Mouse (Mus musculus) frontal cortex, postnatal 36 days (tissue): ENCODE results near the gene Mapk14.
"Not testable (repeated sequence)": the region's sequence is repeated elsewhere in the genome, so short reads cannot be mapped to it uniquely, and the experiment has no call there.

Experiments
- DNase-seq, 2 experiments: peaks; one replicate each; pipeline ENCODE4 v3.0.0; 2022; ENCODE audit warnings: low spot score in 2 of 2

Gene Mapk14

GRCm38 (mm10) chr17:28698245-28698644 is 7.1 kb downstream of the Mapk14 start:
- no peak for DNase-seq

- no peak for DNase-seq
These were observed 7.5 kb downstream of the Mapk14 start for GRCm38 (mm10) chr17:28698672-28699071.

- no peak for DNase-seq
These were observed 8.7 kb downstream of the Mapk14 start for GRCm38 (mm10) chr17:28699789-28700188.

DNA sequence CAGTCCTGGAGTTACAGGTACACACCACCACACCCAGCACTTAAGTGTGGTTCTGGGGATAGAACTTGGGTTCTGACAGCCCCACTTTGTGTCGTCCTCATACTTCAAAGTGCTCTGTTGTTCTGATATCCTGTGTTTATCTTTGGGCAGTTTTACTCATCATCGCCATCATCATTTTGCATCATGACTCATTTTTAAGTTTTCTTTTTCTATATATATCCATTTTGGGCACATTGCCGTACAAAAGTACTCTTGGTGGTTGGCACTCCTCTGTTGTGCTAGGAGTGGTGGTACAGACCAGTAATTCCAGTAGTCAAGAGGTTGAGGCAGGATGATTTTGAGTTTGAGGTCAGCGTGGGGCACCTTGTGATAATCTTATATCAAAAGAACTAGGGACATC is 10.0 kb downstream of the Mapk14 start:
- no peak for DNase-seq

- no peak for DNase-seq
These were observed 10.6 kb downstream of the Mapk14 start for GRCm38 (mm10) chr17:28701737-28702136.

GRCm38 (mm10) chr17:28702646-28703045 is 11.5 kb downstream of the Mapk14 start:
- no peak for DNase-seq

- no peak for DNase-seq
These were observed 15.6 kb downstream of the Mapk14 start for GRCm38 (mm10) chr17:28706697-28707096.

GRCm38 (mm10) chr17:28707136-28707627 is 16.1 kb downstream of the Mapk14 start:
- DNase-seq, result no peak

DNA sequence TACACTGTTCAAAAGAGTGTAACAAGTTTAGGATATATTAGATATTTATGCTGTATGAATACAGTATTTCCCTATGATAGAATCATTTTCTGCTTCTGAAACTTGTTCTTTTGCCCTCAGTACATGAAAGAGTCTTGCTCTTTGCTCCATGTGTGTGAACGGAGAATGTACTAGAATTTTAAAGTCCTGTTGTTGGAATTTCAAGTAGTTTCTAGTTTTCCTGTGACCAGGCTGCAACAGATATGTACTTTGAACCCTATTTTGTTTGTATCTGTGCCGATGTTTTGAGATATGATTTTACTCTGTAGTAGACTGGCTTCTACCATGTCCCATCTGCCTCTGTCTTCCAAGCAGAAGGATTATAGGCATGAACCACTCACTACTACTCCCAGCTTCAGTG is 16.7 kb downstream of the Mapk14 start:
- no peak for DNase-seq

- DNase-seq, result no peak
These were observed 17.9 kb downstream of the Mapk14 start for GRCm38 (mm10) chr17:28708989-28709388.

DNA sequence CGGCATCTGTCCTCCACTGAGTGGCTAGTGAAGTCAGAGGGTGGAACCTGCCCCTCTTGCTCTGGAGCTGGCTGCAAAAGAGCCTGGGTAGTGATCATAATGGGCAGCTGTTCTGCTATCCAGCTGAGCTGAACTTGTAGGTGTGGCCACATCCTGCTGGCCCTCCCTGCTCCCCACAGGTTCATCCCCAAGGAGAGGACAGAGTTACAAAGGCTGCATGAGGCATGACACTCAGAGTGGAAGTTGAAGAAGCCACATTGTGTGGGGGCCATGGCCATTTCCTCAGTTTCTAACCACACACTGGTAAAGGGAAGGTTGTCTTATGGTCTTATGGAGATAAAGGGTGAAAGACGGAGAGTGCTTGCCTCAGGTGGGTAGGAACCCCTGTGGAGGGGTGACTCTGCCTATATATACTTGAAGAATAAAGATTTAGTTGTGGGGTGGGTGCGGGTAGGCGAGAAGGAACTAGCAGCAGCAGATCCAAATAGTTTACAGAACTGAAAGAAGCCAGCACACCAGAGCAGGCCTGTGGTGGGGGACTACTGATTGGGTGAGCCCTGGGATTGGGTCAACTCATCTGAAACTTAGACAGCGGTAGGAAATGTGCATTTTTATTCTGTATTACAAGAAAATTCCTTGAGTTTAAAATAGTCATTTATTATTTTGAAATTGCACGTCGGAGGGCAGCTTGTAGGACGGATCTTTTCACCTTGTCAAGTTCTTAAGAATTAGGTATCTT is 18.6 kb downstream of the Mapk14 start:
- no peak for DNase-seq

GRCm38 (mm10) chr17:28710291-28710688 is 19.2 kb downstream of the Mapk14 start:
- no peak for DNase-seq

DNA sequence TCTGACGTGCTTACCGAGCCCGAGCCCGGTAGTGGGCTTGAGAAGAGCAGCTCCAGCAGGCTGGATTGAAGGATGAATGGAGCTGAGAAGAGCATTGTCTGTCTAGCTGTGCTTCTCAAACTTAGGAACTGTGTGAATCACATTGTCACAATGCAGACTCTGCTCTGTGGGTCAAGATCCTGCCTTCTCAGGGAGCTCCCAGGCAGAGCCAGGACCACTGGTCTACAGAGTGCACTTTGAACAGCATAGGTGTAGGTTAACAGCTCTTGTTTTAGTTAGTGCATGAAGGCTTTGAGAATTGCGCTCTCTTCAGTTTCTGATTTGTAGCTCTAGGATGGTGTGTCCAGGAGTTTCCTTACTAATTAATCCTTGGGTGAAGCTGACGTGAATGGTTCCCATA is 20.1 kb downstream of the Mapk14 start:
- no peak for DNase-seq

GRCm38 (mm10) chr17:28712305-28712704 is 21.2 kb downstream of the Mapk14 start:
- no peak for DNase-seq

DNA sequence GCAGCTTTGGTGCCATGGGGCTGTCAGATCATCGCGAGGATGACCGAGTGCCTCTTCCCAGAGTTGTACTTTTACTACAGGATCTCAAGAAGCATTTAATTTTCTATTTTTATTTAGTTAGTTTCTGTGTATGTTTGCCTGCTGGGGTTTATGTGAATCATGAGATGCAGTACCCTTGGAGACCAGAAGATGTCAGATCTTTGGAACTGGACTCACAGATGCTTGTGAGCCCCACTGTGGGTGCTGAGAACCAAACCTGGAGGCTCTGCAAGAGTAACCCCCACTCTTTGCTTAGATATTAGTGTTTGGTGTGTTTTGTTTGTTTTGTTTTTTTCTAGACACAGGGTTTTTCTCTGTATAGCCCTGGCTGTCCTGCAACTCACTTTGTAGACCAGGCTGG is 22.9 kb downstream of the Mapk14 start:
- no peak for DNase-seq

- no peak for DNase-seq
These were observed 24.9 kb downstream of the Mapk14 start for GRCm38 (mm10) chr17:28715832-28716548.

GRCm38 (mm10) chr17:28717535-28717934 is 26.4 kb downstream of the Mapk14 start:
- no peak for DNase-seq

DNA sequence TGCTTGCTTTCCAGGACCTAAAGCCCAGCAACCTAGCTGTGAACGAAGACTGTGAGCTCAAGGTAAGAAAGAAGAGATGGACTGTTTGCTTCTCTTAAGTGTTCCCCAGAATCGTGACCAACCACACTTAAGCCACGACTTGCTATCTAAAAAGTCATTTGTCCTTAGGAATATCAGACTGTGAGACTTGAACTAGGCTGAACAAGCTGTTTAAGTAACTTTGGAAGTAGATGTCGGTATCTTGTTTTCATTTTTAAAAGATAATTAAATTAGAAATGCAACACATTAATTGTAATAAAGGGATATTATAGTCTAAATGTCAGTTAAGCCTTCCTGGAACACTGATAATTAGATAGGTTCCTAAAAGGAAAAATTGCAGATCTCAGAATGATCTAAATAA is 34.7 kb downstream of the Mapk14 start, which contains the start of gene AC170998.1:
AC170998.1 (plus strand) TSS at position 301 of the 400 bp plus-strand sequence.
- DNase-seq, result no peak

DNA sequence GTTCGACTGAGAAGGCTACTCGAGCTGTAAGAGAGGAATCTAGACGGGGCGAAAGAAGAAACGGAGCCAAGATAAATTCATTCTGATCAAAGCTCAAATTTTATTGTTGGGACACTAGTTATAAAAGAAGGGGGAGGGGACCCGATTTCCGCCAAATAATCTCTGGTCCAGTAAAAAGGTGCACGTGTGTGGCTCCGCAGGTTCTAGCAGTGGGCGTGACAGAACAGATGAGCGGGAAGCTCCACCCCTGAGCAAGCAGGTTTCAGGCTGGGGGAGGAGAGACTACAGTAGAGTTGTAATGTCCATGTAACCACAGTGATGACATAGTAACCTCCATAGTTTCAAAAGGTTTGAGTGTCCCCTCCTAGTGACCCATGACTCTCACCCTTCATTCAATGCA is 36.4 kb downstream of the Mapk14 start:
- not testable (repeated sequence) for DNase-seq

DNA sequence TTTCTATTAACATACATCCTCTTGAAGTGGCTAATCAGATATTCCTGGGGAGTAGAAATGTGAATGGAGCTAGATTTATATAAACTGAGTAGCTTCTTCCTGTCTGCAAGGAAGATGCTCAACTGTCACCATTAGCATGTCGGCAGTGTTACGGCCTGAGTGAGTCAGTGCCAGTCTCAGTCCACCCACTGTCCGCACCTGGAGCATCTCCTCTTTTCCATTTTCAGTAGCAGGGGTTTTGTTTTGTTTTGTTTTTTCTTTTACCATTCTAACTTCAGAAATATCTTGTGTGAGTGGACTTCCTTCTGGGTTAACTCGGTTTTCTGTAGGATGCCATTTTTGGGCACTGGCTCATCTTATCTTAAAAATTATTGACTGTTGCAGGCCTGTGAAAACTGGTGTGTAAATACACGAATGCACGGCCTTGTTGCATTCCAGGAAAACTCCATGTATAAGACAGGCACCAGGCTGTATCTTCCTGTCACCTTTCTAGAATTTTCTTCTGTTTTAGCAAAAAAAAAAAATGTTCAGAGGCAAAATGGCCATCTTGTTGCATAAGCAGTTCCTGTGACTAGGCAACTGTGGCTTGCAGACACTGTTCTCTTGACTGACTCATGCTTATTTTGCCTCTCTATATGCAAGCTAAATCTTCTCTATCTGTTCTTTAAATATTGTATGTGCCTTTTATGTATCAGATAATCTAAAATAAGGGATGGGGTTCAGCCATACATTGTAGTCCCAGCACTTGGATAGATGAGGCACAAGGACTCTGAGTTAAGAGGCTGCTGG is 44.4 kb downstream of the Mapk14 start:
- DNase-seq, result peak in 1 of 2 experiments; percentile 34

DNA sequence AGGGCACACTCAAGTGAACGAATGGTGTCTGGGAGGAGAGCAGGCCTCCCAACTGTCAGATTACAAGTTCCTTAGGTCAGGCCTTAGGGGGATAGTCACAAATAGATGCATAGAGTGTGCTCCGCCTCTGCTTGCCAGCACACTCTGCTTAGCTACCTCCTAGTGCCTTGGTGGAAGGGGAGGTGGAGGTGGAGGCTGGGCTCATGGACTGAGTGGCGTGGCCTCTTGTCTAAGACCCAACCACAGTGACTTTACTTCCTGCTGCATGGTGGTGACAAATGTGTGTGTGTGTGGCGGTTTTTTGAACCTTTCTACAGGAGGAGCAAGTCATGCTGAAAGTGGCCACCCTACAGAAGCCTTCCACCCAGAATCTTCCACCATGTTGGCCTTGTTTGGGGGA is 45.4 kb downstream of the Mapk14 start:
- no peak for DNase-seq

DNA sequence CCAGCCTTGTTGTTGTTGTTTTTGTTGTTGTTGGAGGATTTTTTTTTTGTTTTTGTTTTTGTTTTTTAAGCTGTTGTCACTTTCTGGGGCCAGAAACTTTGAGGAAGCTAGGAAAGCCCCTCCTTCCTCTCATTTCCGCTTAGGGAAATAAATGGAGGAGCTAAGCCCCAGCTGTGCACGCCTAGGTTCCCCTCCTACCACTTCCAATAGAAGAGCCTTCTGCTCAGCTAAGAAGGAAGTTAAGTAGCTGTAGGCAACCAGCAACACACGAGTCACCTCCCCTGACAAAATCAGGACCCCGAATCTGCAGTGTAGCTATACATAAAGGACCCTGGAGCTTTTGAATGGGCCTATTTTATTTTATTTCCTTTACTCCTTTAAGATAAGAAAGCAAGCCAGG is 46.8 kb downstream of the Mapk14 start:
- no peak for DNase-seq
